Mouse (Mus musculus) hindbrain, embryonic 10.5 days (tissue): ENCODE results near the gene Oaf. TPM values are rescaled to one million over a fixed set of nuclear protein-coding genes. Genes with fewer than 3 reads are reported as not detected.

Source experiments
- DNase-seq: peaks from one replicate; pipeline ENCODE4 v3.0.0-alpha.2; 2017; ENCODE audit warnings: low spot score
- H3K27ac ChIP-seq: fragments of 300-500 bp; sonication (generic); 2 replicates; pipeline ENCODE4 v1.5.1; 2016; ENCODE audit warnings: mild to moderate bottlenecking, moderate library complexity
- H3K27me3 ChIP-seq: fragments of 300-500 bp; sonication (generic); 2 replicates; pipeline ENCODE4 v1.6.1; 2016; ENCODE audit warnings: mild to moderate bottlenecking; ENCODE audit not compliant: poor library complexity, insufficient read depth, severe bottlenecking
- H3K36me3 ChIP-seq: fragments of 300-500 bp; sonication (generic); 2 replicates; pipeline ENCODE4 v1.6.1; 2016; ENCODE audit warnings: mild to moderate bottlenecking, moderate library complexity
- H3K4me1 ChIP-seq: fragments of 300-500 bp; sonication (generic); replicated peaks from 2 replicates; pipeline ENCODE4 v1.6.1; 2016; ENCODE audit warnings: mild to moderate bottlenecking
- H3K4me3 ChIP-seq: fragments of 300-500 bp; sonication (generic); 2 replicates; pipeline ENCODE4 v1.5.1; 2016; ENCODE audit warnings: mild to moderate bottlenecking, moderate library complexity
- H3K9me3 ChIP-seq: fragments of 300-500 bp; sonication (generic); 2 replicates; pipeline ENCODE4 v1.6.1; 2016; ENCODE audit warnings: mild to moderate bottlenecking, moderate library complexity
- WGBS: fragments of 180-500 bp; shearing (Covaris S2); methylation state at CpG from one replicate; pipeline ENCODE4 v1.1.7; 2016; 5-methylcytosine and 5-hydroxymethylcytosine counted together
- polyA plus RNA-seq: library from polyadenylated mRNA; unstranded; fragments of >200 nt; fragmentation: Nextera tagmentation; extraction: Ambion mirVana; gene quantifications from 2 replicates; pipeline ENCODE4 v1.2.1, GENCODE M21; 2016

Gene Oaf
- polyA plus RNA-seq, 1 experiment from 2014 or later = 43.0 TPM

DNA sequence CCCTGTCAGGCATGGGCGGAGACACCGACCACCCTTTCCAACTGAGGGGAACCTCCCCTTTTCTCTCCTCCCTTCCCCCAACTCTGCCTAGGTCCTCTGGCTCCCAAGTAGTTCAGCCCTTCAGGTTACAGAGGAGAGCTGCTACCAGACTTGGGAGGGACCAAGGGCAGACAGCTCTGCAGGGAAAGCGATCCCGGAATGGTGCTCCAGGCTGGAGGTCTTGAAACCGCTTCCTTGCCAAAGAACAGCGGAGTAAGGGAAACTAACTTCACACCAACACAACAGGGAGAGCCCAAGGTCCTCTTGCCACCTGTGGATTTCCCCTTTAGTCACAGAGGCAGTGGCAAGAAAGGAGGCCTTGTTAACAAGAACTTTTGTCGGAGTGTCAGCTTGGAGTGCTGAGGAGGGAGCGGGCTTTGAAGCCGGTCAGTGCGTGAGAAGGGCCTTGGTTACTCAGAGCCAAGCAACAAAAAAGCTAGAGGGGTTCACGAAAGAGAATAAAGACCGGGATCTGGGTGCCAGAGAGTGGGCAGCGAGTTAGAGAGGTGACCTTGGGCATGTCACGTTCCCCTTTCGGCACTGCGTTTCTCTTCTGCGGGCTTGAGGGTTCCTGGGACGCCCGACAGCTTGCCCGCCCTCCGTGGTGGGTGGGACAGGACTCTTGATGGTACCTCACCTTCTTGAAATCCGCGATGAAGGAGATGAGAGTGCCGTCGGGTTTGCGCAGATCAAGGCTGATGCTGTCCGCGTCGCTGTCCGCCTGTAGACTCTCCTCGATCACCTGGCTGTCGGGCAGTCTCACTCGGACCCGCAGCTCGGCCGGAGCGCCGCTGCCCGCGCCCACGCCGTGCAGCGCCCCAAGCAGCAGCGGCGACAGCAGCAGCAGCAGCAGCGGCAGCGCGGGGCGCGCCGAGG is 823 bp downstream of the Oaf start:
- DNase-seq = peak; percentile 38
- WGBS = under 1% methylated on average over 51 of the region's 51 CpGs
- H3K36me3 ChIP-seq = no peaks in the 10 kb centered on the region
- peaks cover 58% of the 10 kb centered on the region for H3K4me1 ChIP-seq
- H3K27me3 ChIP-seq = peaks cover 51% of the 10 kb centered on the region
- peak overlapping the region; percentile 71 for H3K4me3 ChIP-seq
- no peaks in the 10 kb centered on the region for H3K9me3 ChIP-seq
- peak overlapping the region; percentile 86 for H3K27ac ChIP-seq

DNA sequence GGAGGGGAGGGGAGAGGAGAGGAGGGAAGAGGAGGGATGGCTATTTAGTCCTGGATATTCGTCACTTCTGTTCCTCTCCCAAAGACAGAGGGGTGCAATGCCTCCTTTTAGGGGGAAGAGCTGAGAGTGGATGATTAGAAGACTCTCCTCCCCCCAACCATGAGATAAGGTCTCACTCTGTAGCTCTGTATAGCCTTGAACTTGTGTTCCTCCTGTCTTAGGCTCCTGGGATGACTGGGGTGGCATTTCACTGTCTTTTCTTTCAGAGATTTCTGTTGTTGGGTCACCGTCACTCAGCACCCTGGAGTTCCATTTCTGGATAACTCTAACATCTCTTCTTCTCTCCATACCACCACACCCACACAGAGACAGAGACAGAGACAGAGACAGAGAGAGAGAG is 1.5 kb downstream of the Oaf start:
- WGBS = 44% methylated on average over 2 of the region's 2 CpGs
- Histone ChIP-seq H3K4me3 (peak overlapping the region; percentile 71), H3K4me1 (peaks cover 64% of the 10 kb centered on the region)

DNA sequence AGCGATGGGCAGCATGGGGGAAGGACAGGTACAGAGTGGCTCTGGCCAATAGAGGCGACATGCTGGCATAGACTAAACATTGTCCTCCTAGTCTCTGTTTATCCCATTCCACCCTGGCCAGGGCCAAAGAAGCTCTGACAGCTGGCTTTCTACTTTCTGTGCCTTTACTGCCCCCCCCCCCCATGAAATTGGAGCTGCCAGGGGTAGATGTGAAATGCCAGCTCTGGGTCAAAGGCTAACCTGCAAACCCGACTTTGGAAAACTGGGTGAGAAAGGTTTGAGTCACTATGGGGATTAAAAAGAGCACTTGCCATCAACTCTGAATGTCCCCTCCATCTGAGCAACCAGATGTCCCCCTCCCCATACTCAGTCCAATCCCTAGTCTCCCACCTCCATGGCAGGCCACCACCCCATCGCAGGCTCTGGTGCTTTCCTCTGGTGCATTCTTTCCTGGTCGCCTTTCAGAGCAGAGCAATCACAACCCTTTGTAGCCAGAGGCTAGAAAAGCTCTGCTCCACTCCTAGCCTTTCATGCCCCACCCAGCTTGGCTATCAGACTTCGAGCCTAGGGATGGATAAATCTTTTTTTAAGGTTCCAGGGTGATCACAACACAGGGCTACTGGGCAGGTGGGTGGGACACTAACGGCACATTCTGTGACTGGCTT is 2.5 kb downstream of the Oaf start:
- DNase-seq = no peak
- no peak overlapping the region; the same call in 1 of the 2 replicates for H3K27ac ChIP-seq
- H3K36me3 ChIP-seq = no peaks in the 10 kb centered on the region
- WGBS = 51% methylated on average over 7 of the region's 7 CpGs
- H3K27me3 ChIP-seq = peaks cover 51% of the 10 kb centered on the region
- H3K9me3 ChIP-seq = no peaks in the 10 kb centered on the region
- peaks cover 73% of the 10 kb centered on the region for H3K4me1 ChIP-seq
- H3K4me3 ChIP-seq = peak overlapping the region; percentile 71; the same call in 1 of the 2 replicates

More for the DNA sequence above, 1.5 kb downstream of the Oaf start:
- no peak for DNase-seq
- Histone ChIP-seq H3K27ac (peak overlapping the region; percentile 86), H3K9me3 (no peaks in the 10 kb centered on the region), H3K36me3 (no peaks in the 10 kb centered on the region), H3K27me3 (peaks cover 51% of the 10 kb centered on the region)

DNA sequence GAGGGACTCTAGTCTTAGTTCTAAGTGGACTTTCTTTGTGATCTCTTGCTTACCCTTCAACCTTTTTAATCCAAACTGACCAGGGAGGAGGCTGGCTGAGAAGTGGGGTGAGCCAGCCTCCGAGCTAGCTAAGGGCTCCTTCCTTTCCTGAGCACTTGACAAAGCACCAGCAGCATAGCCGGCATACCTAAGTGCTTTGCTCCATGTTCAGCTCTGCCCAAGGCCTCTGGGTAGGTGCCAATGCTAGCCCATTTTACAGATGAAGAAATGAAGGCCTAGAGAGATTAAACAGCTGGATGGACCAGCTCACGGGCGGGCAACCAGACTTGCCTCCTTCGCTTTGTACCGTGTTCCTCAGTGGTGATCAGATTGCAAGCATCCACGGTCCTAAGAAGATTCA is 3.1 kb downstream of the Oaf start:
- H3K27me3 ChIP-seq = peaks cover 51% of the 10 kb centered on the region
- 88% methylated on average over 7 of the region's 7 CpGs for WGBS
- H3K36me3 ChIP-seq = no peaks in the 10 kb centered on the region
- DNase-seq = no peak
- H3K4me1 ChIP-seq = peaks cover 80% of the 10 kb centered on the region
- H3K4me3 ChIP-seq = no peak overlapping the region
- no peaks in the 10 kb centered on the region for H3K9me3 ChIP-seq
- H3K27ac ChIP-seq = no peak overlapping the region

DNA sequence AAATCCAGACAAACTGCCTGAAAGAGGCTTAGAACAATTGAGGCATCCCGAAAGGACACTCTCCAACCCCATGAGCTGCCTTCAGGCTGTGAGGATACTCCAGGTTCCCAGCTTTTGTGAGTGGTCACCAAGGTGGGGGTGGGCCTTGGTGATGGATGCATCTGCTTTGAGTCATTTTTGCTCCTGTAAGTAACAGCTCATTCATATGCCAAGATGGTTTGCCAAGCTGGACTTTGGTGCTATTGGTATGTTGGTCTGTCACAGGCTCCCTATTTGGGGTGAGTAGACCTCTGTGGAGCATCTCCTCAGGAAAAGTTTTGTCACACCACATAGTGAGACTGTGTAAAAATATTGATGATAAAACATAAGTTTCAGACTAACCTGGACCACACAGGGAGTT is 3.6 kb downstream of the Oaf start:
- no peak overlapping the region for H3K4me3 ChIP-seq

DNA sequence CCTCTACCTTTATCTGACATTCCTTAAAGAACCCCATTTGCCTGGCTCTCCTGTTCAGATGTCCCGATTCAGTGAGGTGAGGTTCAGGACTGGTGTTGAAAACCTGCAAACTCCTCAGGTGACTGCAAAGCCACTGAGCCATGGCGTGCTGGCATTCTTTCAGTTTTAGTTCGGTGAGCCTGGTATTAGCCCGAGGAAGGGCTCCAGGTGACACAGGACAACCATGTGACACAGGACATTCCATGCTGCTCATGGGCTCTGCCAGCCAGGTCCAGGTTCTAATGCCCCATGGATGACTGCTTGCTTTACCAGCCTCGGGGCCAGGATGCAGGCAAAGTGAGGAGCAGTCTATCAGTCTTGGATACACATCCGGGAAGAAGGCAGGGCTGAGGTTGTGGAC is 4.4 kb downstream of the Oaf start:
- no peak overlapping the region for H3K4me3 ChIP-seq
- no peaks in the 10 kb centered on the region for H3K36me3 ChIP-seq
- no peak overlapping the region for H3K27ac ChIP-seq
- no peaks in the 10 kb centered on the region for H3K9me3 ChIP-seq
- peaks cover 83% of the 10 kb centered on the region for H3K4me1 ChIP-seq
- H3K27me3 ChIP-seq = peaks cover 41% of the 10 kb centered on the region
- WGBS = 85% methylated on average over 6 of the region's 6 CpGs
- DNase-seq = no peak

More for the DNA sequence above, 3.6 kb downstream of the Oaf start:
- H3K36me3 ChIP-seq = no peaks in the 10 kb centered on the region
- no peak for DNase-seq
- peaks cover 46% of the 10 kb centered on the region for H3K27me3 ChIP-seq
- H3K4me1 ChIP-seq = peaks cover 80% of the 10 kb centered on the region
- no peak overlapping the region for H3K27ac ChIP-seq
- no peaks in the 10 kb centered on the region for H3K9me3 ChIP-seq
- 90% methylated on average over 1 of the region's 1 CpGs for WGBS

DNA sequence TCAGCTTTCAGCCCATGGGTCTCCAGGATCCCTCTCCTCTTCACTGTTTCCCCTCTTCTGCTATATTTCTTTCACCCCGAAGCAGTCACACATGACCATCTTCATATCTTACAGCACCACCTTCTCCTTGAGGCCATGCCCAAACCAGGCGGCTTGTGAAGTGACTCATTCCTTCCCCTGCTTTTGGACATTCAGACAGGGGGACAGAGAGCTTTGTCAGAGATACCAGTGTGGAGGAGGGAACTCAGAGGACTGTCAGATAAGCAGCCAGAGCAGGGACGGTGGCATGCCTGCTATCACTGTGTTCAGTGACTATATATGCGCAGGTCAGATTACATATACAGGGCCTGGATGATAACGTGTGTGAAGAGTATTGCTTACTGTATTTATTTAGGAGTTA is 5.2 kb downstream of the Oaf start:
- Histone ChIP-seq H3K36me3 (no peaks in the 10 kb centered on the region), H3K27me3 (peaks cover 35% of the 10 kb centered on the region), H3K4me1 (peaks cover 83% of the 10 kb centered on the region), H3K9me3 (no peaks in the 10 kb centered on the region), H3K4me3 (no peak overlapping the region), H3K27ac (peak overlapping the region; percentile 59; the same call in 1 of the 2 replicates)
- DNase-seq = no peak
- WGBS = 87% methylated on average over 5 of the region's 5 CpGs

DNA sequence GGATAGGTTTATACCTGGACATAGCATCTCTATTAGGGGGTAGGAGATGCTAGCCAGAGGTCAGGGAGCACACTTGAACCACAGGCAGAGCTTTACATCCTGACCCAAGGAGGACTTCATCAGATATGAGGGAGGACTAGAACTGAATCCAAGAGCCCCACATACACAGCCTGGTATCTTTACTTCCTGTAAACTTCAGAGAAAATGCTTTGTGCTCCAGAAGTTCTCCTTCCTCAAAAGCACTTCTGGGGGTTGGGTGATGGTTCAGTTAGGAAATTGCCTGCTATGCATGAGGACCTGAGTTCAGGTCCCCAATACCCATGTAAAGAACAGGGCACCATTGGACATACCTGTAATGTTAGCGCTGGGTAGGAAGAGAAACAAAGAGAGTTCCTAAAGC is 6.2 kb downstream of the Oaf start:
- H3K27me3 ChIP-seq = peaks cover 25% of the 10 kb centered on the region
- 0 out of 2 replicates have a peak overlapping the region, but pooled peaks have one; percentile 12 for H3K27ac ChIP-seq
- H3K4me1 ChIP-seq = peaks cover 75% of the 10 kb centered on the region
- WGBS = 89% methylated on average over 1 of the region's 1 CpGs
- no peaks in the 10 kb centered on the region for H3K9me3 ChIP-seq
- no peak for DNase-seq
- no peak overlapping the region for H3K4me3 ChIP-seq
- no peaks in the 10 kb centered on the region for H3K36me3 ChIP-seq

DNA sequence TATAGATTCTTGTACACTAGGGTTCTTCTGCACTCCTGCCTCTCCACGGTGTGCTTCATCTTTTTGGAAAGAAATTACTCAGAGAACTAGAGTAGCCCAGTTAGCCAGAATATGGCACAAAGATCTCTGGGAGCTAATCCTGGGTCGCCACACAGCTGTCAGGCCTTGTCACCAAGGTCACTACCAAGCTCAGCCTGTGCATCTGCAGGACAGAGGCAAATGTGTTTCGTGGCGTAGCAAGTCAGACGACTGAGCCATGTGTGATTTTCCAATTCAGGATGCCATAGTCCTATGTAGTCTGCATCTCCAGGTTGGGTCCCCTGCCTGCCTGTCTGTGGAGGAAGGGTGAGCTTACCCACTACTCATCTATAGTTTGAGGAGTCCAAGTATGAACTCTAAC is 6.7 kb downstream of the Oaf start:
- Histone ChIP-seq H3K4me1 (peaks cover 70% of the 10 kb centered on the region), H3K4me3 (no peak overlapping the region), H3K27me3 (peaks cover 20% of the 10 kb centered on the region), H3K36me3 (no peaks in the 10 kb centered on the region), H3K9me3 (no peaks in the 10 kb centered on the region), H3K27ac (peak overlapping the region; percentile 67; the same call in 1 of the 2 replicates)
- DNase-seq = no peak
- 76% methylated on average over 5 of the region's 5 CpGs for WGBS

DNA sequence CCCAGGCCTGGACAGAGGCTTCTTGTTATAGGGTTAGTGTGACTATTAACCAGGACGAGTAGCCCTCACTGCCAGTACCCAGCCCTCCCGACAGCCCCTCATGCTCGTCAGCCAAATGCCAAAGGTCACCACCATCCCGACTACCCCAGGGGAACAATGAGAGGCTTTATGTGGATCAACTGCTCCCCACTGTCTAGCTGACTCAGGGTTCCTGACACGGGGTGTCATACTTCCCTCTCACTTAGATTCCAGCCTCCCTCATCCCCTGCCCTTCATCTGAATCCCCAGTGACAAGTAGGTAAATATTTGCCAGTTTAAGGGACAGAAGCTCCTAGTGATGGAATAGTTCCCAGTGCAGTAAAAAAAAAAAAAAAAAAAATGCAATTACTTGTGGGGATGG is 7.4 kb downstream of the Oaf start:
- DNase-seq = no peak
- no peaks in the 10 kb centered on the region for H3K9me3 ChIP-seq
- H3K27me3 ChIP-seq = peaks cover 13% of the 10 kb centered on the region
- peak overlapping the region; percentile 67 for H3K27ac ChIP-seq
- H3K4me1 ChIP-seq = peaks cover 63% of the 10 kb centered on the region
- WGBS = 8% methylated on average over 5 of the region's 5 CpGs
- H3K4me3 ChIP-seq = no peak overlapping the region
- H3K36me3 ChIP-seq = no peaks in the 10 kb centered on the region

DNA sequence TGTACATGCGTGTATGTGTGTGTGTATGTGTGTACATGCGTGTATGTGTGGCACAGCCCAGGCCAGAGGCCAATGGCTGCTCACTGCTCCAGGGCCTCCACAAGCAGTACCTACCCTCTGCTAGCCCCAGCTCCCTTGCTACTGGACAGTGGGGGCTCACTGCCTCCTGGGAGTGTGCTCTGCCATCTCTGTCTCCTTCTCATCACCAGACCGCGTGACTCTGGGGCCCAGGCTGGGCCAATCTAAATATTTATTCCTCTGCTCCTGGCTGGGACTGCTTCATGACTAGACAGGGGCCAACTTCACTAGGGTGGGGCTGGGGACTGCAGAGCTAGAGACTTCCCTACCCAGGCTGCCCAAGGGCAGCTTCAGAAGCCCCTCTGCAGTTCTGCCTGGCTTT is 7.9 kb downstream of the Oaf start:
- DNase-seq = no peak
- Histone ChIP-seq H3K4me1 (peaks cover 58% of the 10 kb centered on the region), H3K4me3 (no peak overlapping the region), H3K36me3 (no peaks in the 10 kb centered on the region), H3K9me3 (no peaks in the 10 kb centered on the region), H3K27ac (peak overlapping the region; percentile 67), H3K27me3 (peaks cover 8% of the 10 kb centered on the region)
- WGBS = 65% methylated on average over 4 of the region's 4 CpGs

DNA sequence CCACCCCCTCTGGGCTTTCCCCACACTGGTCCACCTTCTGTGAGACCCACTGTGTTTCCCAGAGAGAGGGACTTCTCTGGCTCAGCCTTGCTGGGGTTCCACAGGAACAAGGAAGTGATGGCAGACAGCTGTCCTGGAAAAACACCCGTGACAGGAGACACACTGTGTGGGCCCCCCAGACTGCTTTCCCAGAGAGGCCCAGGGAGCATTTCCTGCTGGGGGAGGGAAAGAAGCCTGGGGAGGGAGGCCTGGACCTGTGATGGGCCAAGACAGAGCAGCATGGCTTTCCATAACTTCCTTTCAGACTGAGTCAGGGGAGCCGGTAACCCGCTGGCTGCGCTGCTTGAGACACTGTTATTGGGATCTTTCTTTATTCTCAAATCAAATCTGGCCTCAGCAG is 8.8 kb downstream of the Oaf start:
- Histone ChIP-seq H3K4me3 (no peak overlapping the region), H3K27me3 (peaks cover 4% of the 10 kb centered on the region; the same call in 1 of the 2 replicates), H3K27ac (peak overlapping the region; percentile 67), H3K9me3 (no peaks in the 10 kb centered on the region), H3K36me3 (no peaks in the 10 kb centered on the region), H3K4me1 (peaks cover 59% of the 10 kb centered on the region)
- 71% methylated on average over 4 of the region's 4 CpGs for WGBS
- no peak for DNase-seq

DNA sequence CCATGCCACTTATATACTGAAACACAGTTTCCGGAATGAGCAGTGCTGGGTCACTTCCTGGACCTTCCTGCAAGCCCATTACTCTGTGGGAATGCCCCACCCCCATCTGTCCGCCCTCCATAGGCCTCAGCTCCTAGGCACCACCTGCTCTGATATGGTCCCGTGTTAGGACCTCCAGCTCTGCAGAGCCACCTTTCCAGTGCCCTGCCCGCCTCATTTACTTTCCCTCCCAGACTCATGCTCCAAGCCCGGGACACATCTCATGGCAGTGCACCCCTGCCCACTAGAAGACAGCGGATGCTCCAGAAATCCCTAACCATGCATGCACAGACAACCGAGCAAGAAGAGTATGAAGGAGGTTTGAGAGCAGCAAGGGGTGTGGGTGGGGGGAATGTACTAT is 9.7 kb downstream of the Oaf start:
- Histone ChIP-seq H3K9me3 (no peaks in the 10 kb centered on the region), H3K4me1 (peaks cover 64% of the 10 kb centered on the region), H3K27me3 (no peaks in the 10 kb centered on the region), H3K36me3 (no peaks in the 10 kb centered on the region), H3K4me3 (no peak overlapping the region), H3K27ac (no peak overlapping the region)
- 89% methylated on average over 7 of the region's 7 CpGs for WGBS
- no peak for DNase-seq
